Mouse (Mus musculus) liver, embryonic 13.5 days (tissue): ENCODE data around the gene 4933415A04Rik. TPM values are rescaled to one million over a fixed set of nuclear protein-coding genes. Genes with fewer than 3 reads are reported as not detected.

ENCODE experiments used
- ATAC-seq: fragments of 200-750 bp; cut with Nextera tagmentation; 2 replicates; pipeline ENCODE4 v1.8.0; 2017; ENCODE audit warnings: low read depth, mild to moderate bottlenecking, moderate number of reproducible peaks, moderate library complexity
- DNase-seq: peaks from one replicate; pipeline ENCODE4 v3.0.0; 2022
- H3K27ac ChIP-seq: fragments of 300-500 bp; sonication (generic); 2 replicates; pipeline ENCODE4 v1.5.1; 2015; ENCODE audit warnings: moderate library complexity, mild to moderate bottlenecking, inconsistent platforms
- H3K27me3 ChIP-seq: fragments of 300-500 bp; sonication (generic); 2 replicates; pipeline ENCODE4 v1.6.1; 2015; ENCODE audit warnings: mild to moderate bottlenecking, inconsistent platforms
- H3K36me3 ChIP-seq: fragments of 300-500 bp; sonication (generic); 2 replicates; pipeline ENCODE4 v1.6.1; 2015; ENCODE audit warnings: mild to moderate bottlenecking, inconsistent platforms
- H3K4me1 ChIP-seq: fragments of 300-500 bp; sonication (generic); replicated peaks from 2 replicates; pipeline ENCODE4 v1.6.1; 2015; ENCODE audit warnings: inconsistent platforms
- H3K4me2 ChIP-seq: fragments of 300-500 bp; sonication (generic); 2 replicates; pipeline ENCODE4 v1.6.1; 2015; ENCODE audit warnings: inconsistent platforms, mild to moderate bottlenecking, moderate library complexity
- H3K4me3 ChIP-seq: fragments of 300-500 bp; sonication (generic); replicated peaks from 2 replicates; pipeline ENCODE4 v1.5.1; 2015; ENCODE audit warnings: mild to moderate bottlenecking, inconsistent platforms
- H3K9ac ChIP-seq: fragments of 300-500 bp; sonication (generic); 2 replicates; pipeline ENCODE4 v1.6.1; 2015; ENCODE audit warnings: mild to moderate bottlenecking, inconsistent platforms
- H3K9me3 ChIP-seq: fragments of 300-500 bp; sonication (generic); replicated peaks from 2 replicates; pipeline ENCODE4 v1.6.1; 2016; ENCODE audit warnings: inconsistent platforms
- WGBS: fragments of 180-500 bp; shearing (Covaris S2); methylation state at CpG from one replicate; pipeline ENCODE4 v1.1.7; 2015; ENCODE audit not compliant: insufficient replicate concordance; 5-methylcytosine and 5-hydroxymethylcytosine counted together
- polyA plus RNA-seq: library from polyadenylated mRNA; unstranded; fragments of >200 nt; fragmentation: Nextera tagmentation; extraction: Ambion mirVana; gene quantifications from 2 replicates; pipeline ENCODE4 v1.2.1, GENCODE M21; 2015

4933415A04Rik gene
- polyA plus RNA-seq, 1 experiment from 2014 or later, result 0.73 TPM

GRCm38 (mm10) chr11:43552675-43553074 is 34.2 kb upstream of the 4933415A04Rik start:
- no peaks in the 10 kb centered on the region for H3K27me3 ChIP-seq
- WGBS, result 66% methylated on average over 6 of the region's 6 CpGs
- H3K27ac ChIP-seq, result no peak overlapping the region
- no peak overlapping the region for H3K4me2 ChIP-seq
- no peaks in the 10 kb centered on the region for H3K36me3 ChIP-seq
- H3K9ac ChIP-seq, result no peak overlapping the region
- ATAC-seq, result no peak
- no peak for DNase-seq
- no peak overlapping the region for H3K4me3 ChIP-seq
- no peaks in the 10 kb centered on the region for H3K9me3 ChIP-seq
- H3K4me1 ChIP-seq, result peaks cover 31% of the 10 kb centered on the region

GRCm38 (mm10) chr11:43556538-43556937 is 30.3 kb upstream of the 4933415A04Rik start:
- no peak for DNase-seq

GRCm38 (mm10) chr11:43559515-43560292 is 27.1 kb upstream of the 4933415A04Rik start:
- no peak for ATAC-seq

More at GRCm38 (mm10) chr11:43556538-43556937, 30.3 kb upstream of the 4933415A04Rik start:
- Histone ChIP-seq H3K4me2 (no peak overlapping the region), H3K36me3 (no peaks in the 10 kb centered on the region), H3K4me1 (peaks cover 7% of the 10 kb centered on the region), H3K4me3 (no peak overlapping the region), H3K27ac (no peak overlapping the region), H3K9me3 (no peaks in the 10 kb centered on the region), H3K9ac (no peak overlapping the region), H3K27me3 (no peaks in the 10 kb centered on the region)
- WGBS, result 78% methylated on average over 11 of the region's 11 CpGs
- ATAC-seq, result no peak

GRCm38 (mm10) chr11:43563654-43564244 is 23.1 kb upstream of the 4933415A04Rik start:
- Histone ChIP-seq H3K36me3 (no peaks in the 10 kb centered on the region), H3K4me1 (peaks cover 4% of the 10 kb centered on the region; the same call in 1 of the 2 replicates), H3K27ac (0 out of 2 replicates have a peak overlapping the region, but pooled peaks have one; percentile 0), H3K9me3 (no peaks in the 10 kb centered on the region), H3K4me3 (no peak overlapping the region), H3K4me2 (no peak overlapping the region), H3K9ac (no peak overlapping the region), H3K27me3 (no peaks in the 10 kb centered on the region)
- DNase-seq, result no peak
- WGBS, result 59% methylated on average over 10 of the region's 10 CpGs
- ATAC-seq, result no peak

More at GRCm38 (mm10) chr11:43559515-43560292, 27.1 kb upstream of the 4933415A04Rik start:
- no peak overlapping the region for H3K27ac ChIP-seq
- H3K4me2 ChIP-seq, result no peak overlapping the region
- 35% methylated on average over 4 of the region's 6 CpGs for WGBS
- H3K4me1 ChIP-seq, result peaks cover 4% of the 10 kb centered on the region; the same call in 1 of the 2 replicates
- no peak overlapping the region for H3K9ac ChIP-seq
- no peaks in the 10 kb centered on the region for H3K27me3 ChIP-seq
- H3K4me3 ChIP-seq, result no peak overlapping the region
- DNase-seq, result no peak
- H3K36me3 ChIP-seq, result no peaks in the 10 kb centered on the region
- no peaks in the 10 kb centered on the region for H3K9me3 ChIP-seq

- no peak for DNase-seq
- Histone ChIP-seq H3K4me3 (no peak overlapping the region), H3K4me2 (no peak overlapping the region), H3K27me3 (no peaks in the 10 kb centered on the region), H3K4me1 (peaks cover 9% of the 10 kb centered on the region; the same call in 1 of the 2 replicates), H3K27ac (no peak overlapping the region), H3K9ac (no peak overlapping the region), H3K9me3 (no peaks in the 10 kb centered on the region), H3K36me3 (no peaks in the 10 kb centered on the region)
- 56% methylated on average over 2 of the region's 2 CpGs for WGBS
- ATAC-seq, result no peak
These were observed 21.4 kb upstream of the 4933415A04Rik start for GRCm38 (mm10) chr11:43565414-43565813.

GRCm38 (mm10) chr11:43565852-43566251 is 21.0 kb upstream of the 4933415A04Rik start:
- Histone ChIP-seq H3K9ac (no peak overlapping the region), H3K4me1 (peaks cover 9% of the 10 kb centered on the region; the same call in 1 of the 2 replicates), H3K9me3 (no peaks in the 10 kb centered on the region), H3K4me2 (no peak overlapping the region), H3K27ac (no peak overlapping the region), H3K27me3 (no peaks in the 10 kb centered on the region), H3K36me3 (no peaks in the 10 kb centered on the region), H3K4me3 (no peak overlapping the region)
- WGBS, result 48% methylated on average over 8 of the region's 8 CpGs
- DNase-seq (no peak), ATAC-seq (no peak)

- H3K27ac ChIP-seq, result no peak overlapping the region
These were observed 20.1 kb upstream of the 4933415A04Rik start for GRCm38 (mm10) chr11:43566696-43567095.

GRCm38 (mm10) chr11:43568263-43568662 is 18.6 kb upstream of the 4933415A04Rik start:
- no peak overlapping the region for H3K4me3 ChIP-seq
- no peak overlapping the region for H3K4me2 ChIP-seq
- H3K27me3 ChIP-seq, result no peaks in the 10 kb centered on the region
- H3K4me1 ChIP-seq, result peaks cover 12% of the 10 kb centered on the region; the same call in 1 of the 2 replicates
- H3K9me3 ChIP-seq, result no peaks in the 10 kb centered on the region
- no peak for ATAC-seq
- WGBS, result 14% methylated on average over 5 of the region's 5 CpGs
- no peak overlapping the region for H3K9ac ChIP-seq
- no peak overlapping the region for H3K27ac ChIP-seq
- H3K36me3 ChIP-seq, result no peaks in the 10 kb centered on the region
- DNase-seq, result no peak

More at GRCm38 (mm10) chr11:43566696-43567095, 20.1 kb upstream of the 4933415A04Rik start:
- Histone ChIP-seq H3K36me3 (no peaks in the 10 kb centered on the region), H3K4me2 (no peak overlapping the region), H3K9ac (no peak overlapping the region), H3K9me3 (no peaks in the 10 kb centered on the region), H3K4me3 (no peak overlapping the region), H3K27me3 (no peaks in the 10 kb centered on the region), H3K4me1 (peaks cover 12% of the 10 kb centered on the region; the same call in 1 of the 2 replicates)
- DNase-seq (no peak), ATAC-seq (no peak)
- WGBS, result 63% methylated on average over 5 of the region's 5 CpGs

GRCm38 (mm10) chr11:43569188-43569587 is 17.7 kb upstream of the 4933415A04Rik start:
- 37% methylated on average over 5 of the region's 5 CpGs for WGBS
- H3K36me3 ChIP-seq, result no peaks in the 10 kb centered on the region
- H3K4me2 ChIP-seq, result no peak overlapping the region
- peaks cover 12% of the 10 kb centered on the region; the same call in 1 of the 2 replicates for H3K4me1 ChIP-seq
- no peak overlapping the region for H3K9ac ChIP-seq
- H3K27ac ChIP-seq, result peak overlapping the region; percentile 45; the same call in 1 of the 2 replicates
- DNase-seq, result no peak
- ATAC-seq, result no peak
- no peaks in the 10 kb centered on the region for H3K27me3 ChIP-seq
- no peak overlapping the region for H3K4me3 ChIP-seq
- H3K9me3 ChIP-seq, result no peaks in the 10 kb centered on the region

- WGBS, result 27% methylated on average over 11 of the region's 11 CpGs
- H3K36me3 ChIP-seq, result no peaks in the 10 kb centered on the region
- DNase-seq (no peak), ATAC-seq (peak; percentile 54; the same call in 1 of the 2 replicates)
- H3K9me3 ChIP-seq, result no peaks in the 10 kb centered on the region
- peak overlapping the region; percentile 45 for H3K27ac ChIP-seq
- peaks cover 12% of the 10 kb centered on the region; the same call in 1 of the 2 replicates for H3K4me1 ChIP-seq
- no peaks in the 10 kb centered on the region for H3K27me3 ChIP-seq
- H3K9ac ChIP-seq, result no peak overlapping the region
- H3K4me2 ChIP-seq, result no peak overlapping the region
- no peak overlapping the region for H3K4me3 ChIP-seq
These were observed 17.2 kb upstream of the 4933415A04Rik start for GRCm38 (mm10) chr11:43569595-43569994.

- DNase-seq, result no peak
- H3K27ac ChIP-seq, result 0 out of 2 replicates have a peak overlapping the region, but pooled peaks have one; percentile 21
- peaks cover 25% of the 10 kb centered on the region for H3K4me1 ChIP-seq
- H3K9ac ChIP-seq, result no peak overlapping the region
- H3K27me3 ChIP-seq, result no peaks in the 10 kb centered on the region
- no peak overlapping the region for H3K4me2 ChIP-seq
- H3K9me3 ChIP-seq, result no peaks in the 10 kb centered on the region
- H3K4me3 ChIP-seq, result no peak overlapping the region
- H3K36me3 ChIP-seq, result 0 out of 2 replicates have a peak, but pooled peaks cover 3% of the 10 kb centered on the region
- WGBS, result 13% methylated on average over 3 of the region's 3 CpGs
- no peak for ATAC-seq
These were observed 11.8 kb upstream of the 4933415A04Rik start for GRCm38 (mm10) chr11:43575061-43575375.
